ENCODE assay signal across 28 mouse cellular contexts in genomic region chr2:70867231-70867630, GRCm38 (mm10). TPM values are rescaled to one million over a fixed set of nuclear protein-coding genes. Genes with fewer than 3 reads are reported as not detected.
DNase-seq lines count a peak whose midpoint lies in the region; ATAC-seq and TF ChIP-seq lines count a peak whose summit lies in the region.
"Had no signal": no experiment of that assay in that cellular context is flagged by ENCODE, and none has a peak within 500 bp of the region (broad histone marks: within the 10 kb centered on the region; RNA-seq: fewer than 3 reads in every experiment).

No protein-coding gene starts in this region.

- no peak overlapping the region for H3K9ac ChIP-seq in lung, postnatal 0 days (replicated peaks; ENCODE audit: low read depth)
- H3K9ac ChIP-seq in midbrain, embryonic 11.5 days (ENCODE audit: low read length): no peak overlapping the region
- H3K9ac ChIP-seq in midbrain, embryonic 13.5 days (replicated peaks): no peak overlapping the region
- H3K9ac ChIP-seq: embryonic facial prominence, embryonic 13.5 days; forebrain, embryonic 12.5 days; forebrain, embryonic 15.5 days; heart, embryonic 12.5 days; heart, embryonic 15.5 days; hindbrain, embryonic 13.5 days had no signal

- no peak for TF ChIP-seq CTCF in kidney, adult 2 months (conservative IDR thresholded peaks at IDR 0.05; ENCODE audit: insufficient read depth, insufficient read length, low read depth, low read length)
- TF ChIP-seq CTCF in lung, postnatal 0 days (IDR thresholded peaks at IDR 0.05): no peak

- H3K27me3 ChIP-seq in kidney, adult 2 months (replicated peaks; ENCODE audit: control insufficient read depth, insufficient read depth, low read length): no peaks in the 10 kb centered on the region
- H3K27me3 ChIP-seq in lung, postnatal 0 days (replicated peaks; ENCODE audit: insufficient read depth, low read length): no peaks in the 10 kb centered on the region
- H3K27me3 ChIP-seq in midbrain, embryonic 11.5 days (ENCODE audit: control insufficient read depth, insufficient read depth, low read length): no peaks in the 10 kb centered on the region
- H3K27me3 ChIP-seq in midbrain, embryonic 13.5 days: no peaks in the 10 kb centered on the region
- H3K27me3 ChIP-seq: embryonic facial prominence, embryonic 13.5 days; forebrain, embryonic 12.5 days; forebrain, embryonic 15.5 days; heart, embryonic 12.5 days; heart, embryonic 15.5 days; hindbrain, embryonic 13.5 days had no signal

- H3K4me3 ChIP-seq in kidney, adult 2 months (ENCODE audit: insufficient read depth, low read depth, low read length): no peak overlapping the region
- H3K4me3 ChIP-seq in lung, postnatal 0 days (ENCODE audit: low read depth, low read length): no peak overlapping the region
- H3K4me3 ChIP-seq in midbrain, embryonic 11.5 days (ENCODE audit: low read depth, low read length): no peak overlapping the region
- H3K4me3 ChIP-seq in midbrain, embryonic 13.5 days (replicated peaks): no peak overlapping the region
- H3K4me3 ChIP-seq: embryonic facial prominence, embryonic 10.5 days; embryonic facial prominence, embryonic 13.5 days; erythroblast, embryonic 14.5 days; forebrain, embryonic 12.5 days; forebrain, embryonic 15.5 days; gastrocnemius, adult 2 months; heart, embryonic 12.5 days; heart, embryonic 15.5 days; hindbrain, embryonic 10.5 days; hindbrain, embryonic 13.5 days had no signal

- TF ChIP-seq POLR2A in kidney, adult 2 months (IDR thresholded peaks at IDR 0.05; ENCODE audit: low read depth, low read length): no peak

- H3K27ac ChIP-seq in kidney, adult 2 months (ENCODE audit: insufficient read depth, low read depth, low read length): no peak overlapping the region
- no peak overlapping the region for H3K27ac ChIP-seq in lung, postnatal 0 days (ENCODE audit: low read length)
- H3K27ac ChIP-seq in midbrain, embryonic 11.5 days (ENCODE audit: low read depth, low read length): no peak overlapping the region
- H3K27ac ChIP-seq in midbrain, embryonic 13.5 days: no peak overlapping the region
- H3K27ac ChIP-seq: embryonic facial prominence, embryonic 10.5 days; embryonic facial prominence, embryonic 13.5 days; forebrain, embryonic 12.5 days; forebrain, embryonic 15.5 days; gastrocnemius, adult 2 months; heart, embryonic 15.5 days; hindbrain, embryonic 10.5 days; hindbrain, embryonic 13.5 days had no signal

- WGBS in kidney, adult 2 months: 76% methylated on average over 3 of the region's 3 CpGs
- WGBS in lung, postnatal 0 days: 72% methylated on average over 3 of the region's 3 CpGs
- 84% methylated on average over 3 of the region's 3 CpGs for WGBS in midbrain, embryonic 11.5 days
- 76% methylated on average over 3 of the region's 3 CpGs for WGBS in midbrain, embryonic 13.5 days

- H3K4me1 ChIP-seq in kidney, adult 2 months (ENCODE audit: control insufficient read depth, insufficient read depth, low read length): peaks cover 4% of the 10 kb centered on the region; the same call in 1 of the 2 replicates
- no peaks in the 10 kb centered on the region for H3K4me1 ChIP-seq in lung, postnatal 0 days (ENCODE audit: insufficient read depth, low read depth, low read length)
- no peaks in the 10 kb centered on the region for H3K4me1 ChIP-seq in midbrain, embryonic 11.5 days (ENCODE audit: control insufficient read depth, insufficient read depth, low read length)
- H3K4me1 ChIP-seq in midbrain, embryonic 13.5 days (replicated peaks): peaks cover 8% of the 10 kb centered on the region
- H3K4me1 ChIP-seq: embryonic facial prominence, embryonic 13.5 days had no signal

- no peak for ATAC-seq in lung, postnatal 0 days
- ATAC-seq in midbrain, embryonic 11.5 days (ENCODE audit: low FRiP score): no peak
- ATAC-seq in midbrain, embryonic 13.5 days: no peak
- ATAC-seq: CD4-positive, CD25-positive, alpha-beta regulatory T cell, adult 4 months; forebrain, embryonic 15.5 days; hindbrain, embryonic 16.5 days had no signal

- H3K4me2 ChIP-seq in lung, postnatal 0 days (replicated peaks; ENCODE audit: low read depth, low read length): no peak overlapping the region
- H3K4me2 ChIP-seq in midbrain, embryonic 11.5 days: no peak overlapping the region
- no peak overlapping the region for H3K4me2 ChIP-seq in midbrain, embryonic 13.5 days (replicated peaks)
- H3K4me2 ChIP-seq: embryonic facial prominence, embryonic 13.5 days; forebrain, embryonic 12.5 days; forebrain, embryonic 15.5 days; heart, embryonic 12.5 days; heart, embryonic 15.5 days; hindbrain, embryonic 13.5 days had no signal

- no peaks in the 10 kb centered on the region for H3K36me3 ChIP-seq in kidney, adult 2 months (ENCODE audit: control insufficient read depth, insufficient read depth, low read length)
- no peaks in the 10 kb centered on the region for H3K36me3 ChIP-seq in lung, postnatal 0 days (ENCODE audit: insufficient read depth, low read length)
- no peaks in the 10 kb centered on the region for H3K36me3 ChIP-seq in midbrain, embryonic 11.5 days (ENCODE audit: control insufficient read depth, insufficient read depth, low read length)
- H3K36me3 ChIP-seq in midbrain, embryonic 13.5 days: no peaks in the 10 kb centered on the region
- H3K36me3 ChIP-seq: embryonic facial prominence, embryonic 10.5 days; embryonic facial prominence, embryonic 13.5 days; forebrain, embryonic 12.5 days; forebrain, embryonic 15.5 days; heart, embryonic 12.5 days; heart, embryonic 15.5 days; hindbrain, embryonic 10.5 days; hindbrain, embryonic 13.5 days had no signal

- peak; percentile 44 for DNase-seq in kidney, adult 2 months
- no peak for DNase-seq in kidney, postnatal 10 days
- peak; percentile 34 for DNase-seq in lung, postnatal 25 days (ENCODE audit: low spot score)
- DNase-seq in lung, postnatal 0 days (ENCODE audit: low spot score): no peak
- peak; percentile 61 for DNase-seq in midbrain, embryonic 11.5 days (ENCODE audit: low spot score, missing footprints)
- DNase-seq: adrenal gland, adult 2 months; adrenal gland, postnatal 14 days; cerebellum, adult 11-12 months; cerebellum, adult 8-10 months; cerebellum, postnatal 10 days; cerebellum, postnatal 36 days; embryo, embryonic 11 days; gastrocnemius, adult 2 months; gastrocnemius, postnatal 14 days; heart, postnatal 10 days; heart, postnatal 36 days had no signal

- TF ChIP-seq EP300 in lung, postnatal 0 days (IDR thresholded peaks at IDR 0.05): no peak

- no peaks in the 10 kb centered on the region for H3K9me3 ChIP-seq in lung, postnatal 0 days (ENCODE audit: low read length)
- no peaks in the 10 kb centered on the region for H3K9me3 ChIP-seq in midbrain, embryonic 11.5 days (ENCODE audit: control insufficient read depth, low read length)
- peaks cover 4% of the 10 kb centered on the region; the same call in 1 of the 2 replicates for H3K9me3 ChIP-seq in midbrain, embryonic 13.5 days
- H3K9me3 ChIP-seq: embryonic facial prominence, embryonic 10.5 days; embryonic facial prominence, embryonic 13.5 days; forebrain, embryonic 12.5 days; forebrain, embryonic 15.5 days; heart, embryonic 15.5 days; hindbrain, embryonic 10.5 days; hindbrain, embryonic 13.5 days had no signal

RNA-seq across cellular contexts. Expression of gene Tlk1, which starts 41.7 kb away (rescaled TPM):
- 11.0 and 13.9 TPM in 2 replicates for polyA plus RNA-seq in kidney, adult 2 months (2012; rRNA removed)
- polyA plus RNA-seq in lung, postnatal 0 days (2015; fragmentation: Nextera tagmentation; extraction: Ambion mirVana): 23.7 and 27.8 TPM in 2 replicates
- 44.6 and 45.2 TPM in 2 replicates for polyA plus RNA-seq in midbrain, embryonic 11.5 days (2014; fragmentation: Nextera tagmentation; extraction: Ambion mirVana)
- polyA plus RNA-seq in midbrain, embryonic 13.5 days (2015; fragmentation: Nextera tagmentation; extraction: Ambion mirVana): 25.5 and 26.2 TPM in 2 replicates

Comparison
In these comparisons a context has a peak if more than half of its experiments do, and no peak if none do; other contexts are left out.
1. DNase-seq: peak in kidney, adult 2 months (single experiment), lung, postnatal 25 days (single experiment) and midbrain, embryonic 11.5 days (single experiment); none in kidney, postnatal 10 days (single experiment) and lung, postnatal 0 days (single experiment).